Mouse (Mus musculus): ENCODE measurements around the gene Nudt22. TPM values are rescaled to one million over a fixed set of nuclear protein-coding genes. Genes with fewer than 3 reads are reported as not detected.

Nudt22 gene
- polyA plus RNA-seq, 1 experiment from 2014 or later, result 40.8 TPM

DNA sequence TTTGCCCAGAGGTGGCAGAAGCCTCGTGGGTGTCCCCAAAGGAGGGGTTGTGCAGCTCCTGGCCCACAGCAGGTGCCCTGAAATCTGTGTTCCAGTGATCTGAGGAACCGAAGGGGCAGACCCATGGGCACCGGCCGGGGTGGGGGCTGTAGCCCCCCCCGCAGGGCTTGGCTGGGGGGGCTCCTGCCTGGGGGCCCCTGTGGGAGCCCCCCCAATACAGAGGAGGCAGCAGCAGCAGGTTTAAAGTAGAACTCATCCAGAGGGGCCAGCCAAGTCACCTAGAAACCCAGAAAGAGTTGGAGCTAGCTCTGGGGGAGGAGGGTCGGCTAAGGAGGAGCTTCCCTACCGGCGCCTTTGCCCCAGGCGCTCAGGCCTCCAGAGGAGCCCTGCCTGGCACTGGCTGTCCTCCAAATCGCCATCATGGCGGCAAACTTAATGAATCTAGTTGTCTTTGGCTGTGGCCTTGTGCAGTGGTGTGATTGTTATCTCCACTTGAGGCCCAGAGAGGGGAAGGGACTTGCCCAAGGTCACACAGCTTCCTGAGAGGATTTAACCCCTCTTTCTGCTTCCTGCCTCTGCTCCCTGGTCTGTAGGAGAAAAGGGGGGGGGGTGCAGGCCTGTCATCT lies 25.3 kb downstream of the Nudt22 start:
- no peak for TF ChIP-seq CTCF (IDR thresholded peaks at IDR 0.05; ENCODE audit: low read depth)
- no peak for ATAC-seq (replicated peaks; ENCODE audit: low FRiP score, low read depth)
- Histone ChIP-seq H3K4me1 (replicated peaks; ENCODE audit: insufficient read depth, low read length) (peaks cover 26% of the 10 kb centered on the region), H3K4me2 (ENCODE audit: low read length) (peak overlapping the region; percentile 67), H3K9ac (ENCODE audit: low read depth, low read length) (no peak overlapping the region), H3K36me3 (ENCODE audit: insufficient read depth, low read length) (0 out of 2 replicates have a peak, but pooled peaks cover 9% of the 10 kb centered on the region), H3K27me3 (ENCODE audit: insufficient read depth, low read length) (no peaks in the 10 kb centered on the region), H3K27ac (0 out of 2 replicates have a peak overlapping the region, but pooled peaks have one; percentile 20), H3K4me3 (replicated peaks; ENCODE audit: low read depth, low read length) (no peak overlapping the region), H3K9me3 (replicated peaks; ENCODE audit: low read length) (no peaks in the 10 kb centered on the region)
- no peak for DNase-seq (ENCODE audit: low spot score)
- 25% methylated on average over 11 of the region's 11 CpGs for WGBS

DNA sequence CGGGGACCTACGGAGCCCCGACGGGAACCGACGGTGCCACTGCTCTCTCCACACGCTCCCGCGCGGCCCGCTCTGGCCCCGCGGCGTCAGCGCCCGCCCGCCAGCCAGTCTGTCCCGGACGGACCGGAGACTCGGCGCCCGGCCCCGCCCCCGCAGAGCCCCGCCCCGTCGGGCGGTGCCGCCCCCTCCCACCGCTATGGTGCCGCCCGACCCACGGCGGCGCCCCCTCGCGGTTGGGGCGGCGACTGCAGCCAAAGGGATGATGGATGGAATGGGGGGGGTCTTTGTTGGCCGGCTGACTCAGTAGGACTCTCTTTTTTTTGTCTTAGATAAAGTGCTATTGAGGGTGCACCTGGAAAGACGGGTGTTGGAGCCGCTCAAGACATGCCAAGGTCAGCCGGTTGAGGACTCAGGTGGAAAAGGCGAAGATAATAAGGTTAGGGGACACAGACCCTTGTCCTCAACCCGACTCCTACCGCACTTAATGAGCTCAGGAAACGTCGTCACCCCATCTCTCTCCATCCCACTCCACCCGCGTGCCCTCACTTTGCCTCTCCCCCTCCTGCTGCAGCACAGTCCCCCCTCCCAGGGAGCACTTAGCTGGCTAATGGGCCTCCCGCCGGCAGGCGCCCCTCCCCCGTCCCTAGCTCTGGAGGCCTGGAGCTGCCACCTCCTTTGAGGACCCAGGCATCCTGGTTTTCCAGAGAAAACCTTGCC lies 26.1 kb downstream of the Nudt22 start:
- H3K36me3 ChIP-seq (ENCODE audit: insufficient read depth, low read length), result peaks cover 16% of the 10 kb centered on the region
- H3K4me2 ChIP-seq (ENCODE audit: low read length), result peak overlapping the region; percentile 67
- H3K4me1 ChIP-seq (replicated peaks; ENCODE audit: insufficient read depth, low read length), result peaks cover 26% of the 10 kb centered on the region
- peak overlapping the region; percentile 65; the same call in 1 of the 2 replicates for H3K27ac ChIP-seq
- no peaks in the 10 kb centered on the region for H3K9me3 ChIP-seq (replicated peaks; ENCODE audit: low read length)
- peak overlapping the region; percentile 79 for H3K9ac ChIP-seq (ENCODE audit: low read depth, low read length)
- 1% methylated on average over 52 of the region's 55 CpGs for WGBS
- no peaks in the 10 kb centered on the region for H3K27me3 ChIP-seq (ENCODE audit: insufficient read depth, low read length)
- peak; percentile 72 for TF ChIP-seq CTCF (IDR thresholded peaks at IDR 0.05; ENCODE audit: low read depth)
- peak; percentile 51 for ATAC-seq (replicated peaks; ENCODE audit: low FRiP score, low read depth)
- DNase-seq (ENCODE audit: low spot score), result peak; percentile 64
- peak overlapping the region; percentile 58 for H3K4me3 ChIP-seq (replicated peaks; ENCODE audit: low read depth, low read length)

DNA sequence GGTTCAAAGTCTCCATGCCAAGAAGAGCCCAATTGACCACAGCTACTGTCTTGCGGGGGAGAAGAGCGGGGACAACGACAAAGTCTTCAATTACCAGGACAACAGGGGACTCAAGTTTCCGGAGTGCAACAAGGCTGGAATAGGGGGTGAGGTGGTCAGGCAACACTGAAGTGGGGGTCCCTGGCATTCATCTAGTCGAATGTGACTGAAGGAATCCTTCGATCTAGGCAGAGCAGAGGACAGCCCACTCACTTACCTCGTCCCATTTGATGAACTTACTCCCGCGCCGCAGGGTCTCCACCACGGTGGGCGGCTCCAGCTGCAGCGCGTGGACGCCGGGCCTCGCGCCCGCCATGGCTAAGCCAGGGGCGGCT lies 26.6 kb downstream of the Nudt22 start:
- Histone ChIP-seq H3K27me3 (ENCODE audit: insufficient read depth, low read length) (no peaks in the 10 kb centered on the region), H3K4me1 (replicated peaks; ENCODE audit: insufficient read depth, low read length) (peaks cover 26% of the 10 kb centered on the region), H3K27ac (peak overlapping the region; percentile 65; the same call in 1 of the 2 replicates), H3K4me2 (ENCODE audit: low read length) (peak overlapping the region; percentile 67), H3K9ac (ENCODE audit: low read depth, low read length) (peak overlapping the region; percentile 79), H3K9me3 (replicated peaks; ENCODE audit: low read length) (no peaks in the 10 kb centered on the region), H3K4me3 (replicated peaks; ENCODE audit: low read depth, low read length) (peak overlapping the region; percentile 58), H3K36me3 (ENCODE audit: insufficient read depth, low read length) (peaks cover 22% of the 10 kb centered on the region)
- DNase-seq (ENCODE audit: low spot score) (peak; percentile 58), ATAC-seq (replicated peaks; ENCODE audit: low FRiP score, low read depth) (no peak)
- no peak for TF ChIP-seq CTCF (IDR thresholded peaks at IDR 0.05; ENCODE audit: low read depth)
- 0% methylated on average over 13 of the region's 20 CpGs for WGBS

GRCm38 (mm10) chr19:6968491-6969271 lies 27.2 kb downstream of the Nudt22 start:
- Histone ChIP-seq H3K4me1 (replicated peaks; ENCODE audit: insufficient read depth, low read length) (peaks cover 26% of the 10 kb centered on the region), H3K27me3 (ENCODE audit: insufficient read depth, low read length) (no peaks in the 10 kb centered on the region), H3K4me2 (ENCODE audit: low read length) (peak overlapping the region; percentile 67), H3K4me3 (replicated peaks; ENCODE audit: low read depth, low read length) (peak overlapping the region; percentile 58), H3K36me3 (ENCODE audit: insufficient read depth, low read length) (peaks cover 22% of the 10 kb centered on the region), H3K27ac (peak overlapping the region; percentile 65; the same call in 1 of the 2 replicates), H3K9ac (ENCODE audit: low read depth, low read length) (peak overlapping the region; percentile 79), H3K9me3 (replicated peaks; ENCODE audit: low read length) (no peaks in the 10 kb centered on the region)
- DNase-seq (ENCODE audit: low spot score) (peak; percentile 35), ATAC-seq (replicated peaks; ENCODE audit: low FRiP score, low read depth) (peak; percentile 23)
- no peak for TF ChIP-seq CTCF (IDR thresholded peaks at IDR 0.05; ENCODE audit: low read depth)
- WGBS, result 5% methylated on average over 15 of the region's 15 CpGs

GRCm38 (mm10) chr19:6956461-6956860 lies 39.5 kb downstream of the Nudt22 start:
- H3K9ac ChIP-seq (ENCODE audit: low read depth, low read length), result no peak overlapping the region
- no peak overlapping the region for H3K4me3 ChIP-seq (replicated peaks; ENCODE audit: low read depth, low read length)
- no peaks in the 10 kb centered on the region for H3K27me3 ChIP-seq (ENCODE audit: insufficient read depth, low read length)
- DNase-seq (ENCODE audit: low spot score) (no peak), ATAC-seq (replicated peaks; ENCODE audit: low FRiP score, low read depth) (no peak)
- no peaks in the 10 kb centered on the region for H3K9me3 ChIP-seq (replicated peaks; ENCODE audit: low read length)
- 82% methylated on average over 10 of the region's 10 CpGs for WGBS
- H3K27ac ChIP-seq, result no peak overlapping the region
- H3K4me2 ChIP-seq (ENCODE audit: low read length), result no peak overlapping the region
- peaks cover 8% of the 10 kb centered on the region; the same call in 1 of the 2 replicates for H3K4me1 ChIP-seq (replicated peaks; ENCODE audit: insufficient read depth, low read length)
- peaks cover 58% of the 10 kb centered on the region for H3K36me3 ChIP-seq (ENCODE audit: insufficient read depth, low read length)
- no peak for TF ChIP-seq CTCF (IDR thresholded peaks at IDR 0.05; ENCODE audit: low read depth)

DNA sequence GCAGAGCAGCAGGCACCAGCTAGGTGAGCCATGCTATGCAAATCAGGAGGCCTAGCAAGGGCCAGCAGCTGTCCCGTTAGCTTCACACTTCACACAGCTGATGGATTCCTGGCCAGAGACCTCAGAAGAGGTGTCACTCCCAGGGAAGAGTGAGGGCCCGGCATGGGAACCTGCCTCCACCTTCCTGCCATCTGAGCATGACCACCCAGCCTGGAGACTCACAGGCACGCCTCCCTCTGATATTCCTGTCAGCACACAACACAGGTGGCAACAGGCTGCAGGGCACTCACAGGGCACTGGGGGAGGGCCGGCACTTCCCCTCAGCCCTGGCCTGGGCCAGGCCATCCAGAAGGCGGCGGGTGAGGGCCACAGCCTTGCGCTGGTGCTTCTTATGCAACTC lies 40.5 kb downstream of the Nudt22 start:
- H3K9ac ChIP-seq (ENCODE audit: low read depth, low read length), result no peak overlapping the region
- no peak overlapping the region for H3K4me3 ChIP-seq (replicated peaks; ENCODE audit: low read depth, low read length)
- no peak for TF ChIP-seq CTCF (IDR thresholded peaks at IDR 0.05; ENCODE audit: low read depth)
- WGBS, result 79% methylated on average over 7 of the region's 7 CpGs
- H3K4me2 ChIP-seq (ENCODE audit: low read length), result no peak overlapping the region
- no peak for ATAC-seq (replicated peaks; ENCODE audit: low FRiP score, low read depth)
- no peak for DNase-seq (ENCODE audit: low spot score)
- H3K36me3 ChIP-seq (ENCODE audit: insufficient read depth, low read length), result peaks cover 57% of the 10 kb centered on the region
- no peaks in the 10 kb centered on the region for H3K9me3 ChIP-seq (replicated peaks; ENCODE audit: low read length)
- H3K4me1 ChIP-seq (replicated peaks; ENCODE audit: insufficient read depth, low read length), result peaks cover 8% of the 10 kb centered on the region; the same call in 1 of the 2 replicates
- no peak overlapping the region for H3K27ac ChIP-seq
- H3K27me3 ChIP-seq (ENCODE audit: insufficient read depth, low read length), result no peaks in the 10 kb centered on the region
